Mouse (Mus musculus): ENCODE data around the gene Cep162. TPM values are rescaled to one million over a fixed set of nuclear protein-coding genes. Genes with fewer than 3 reads are reported as not detected.
A peak's percentile ranks its signal among the peaks of the same experiment; 100 is the strongest.

Gene Cep162
- total RNA-seq (2014; rRNA removed) (6.7 and 8.9 TPM in 2 replicates), polyA plus RNA-seq (2015; fragmentation: Nextera tagmentation; extraction: Ambion mirVana) (1.8 and 3.4 TPM in 2 replicates)

DNA sequence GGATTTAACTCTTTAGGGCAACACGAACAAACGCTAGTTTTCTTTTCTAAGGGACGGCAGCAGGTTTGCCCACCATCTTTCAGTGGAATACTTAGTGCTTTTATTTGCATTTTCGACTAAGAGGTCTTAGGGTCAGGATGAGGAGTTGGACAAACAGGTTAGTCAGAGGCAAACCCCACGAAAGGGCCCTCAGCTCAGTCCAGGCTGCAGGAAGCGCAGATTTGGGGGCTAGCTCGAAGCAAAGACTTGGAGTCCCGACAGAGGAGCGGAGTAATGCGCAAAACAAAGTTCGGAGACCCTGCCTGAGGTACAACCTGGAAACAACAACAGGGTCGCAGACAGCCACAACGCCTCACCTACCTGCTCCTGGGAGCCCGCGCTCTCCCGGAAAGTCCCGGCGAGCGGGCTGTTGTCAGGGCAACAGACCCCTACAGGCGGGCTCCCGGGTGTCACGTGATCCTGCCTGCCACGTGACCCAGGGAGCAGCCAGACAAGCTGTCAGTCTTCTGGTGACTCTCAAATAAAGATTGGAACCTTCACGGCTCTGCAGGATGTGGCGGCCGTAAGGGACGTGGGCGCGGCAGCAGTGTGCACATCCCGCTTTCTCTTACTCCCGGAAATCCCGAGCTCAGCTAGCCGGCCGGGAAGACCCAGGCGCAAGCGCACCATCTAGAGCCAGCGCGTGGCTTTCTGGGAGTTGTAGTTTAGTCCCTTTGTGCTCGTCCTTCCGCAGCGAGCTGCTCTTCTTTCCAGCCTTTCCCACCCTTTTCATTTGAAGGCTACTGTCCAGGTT is at the start of gene Cep162:
Gene Cep162 (minus strand): TSS at position 634 of the 793 bp plus-strand sequence.
- Histone ChIP-seq H3K4me1 (ENCODE audit: insufficient read depth) (no peaks in the 10 kb centered on the region; the same call in 1 of the 2 replicates), H3K36me3 (ENCODE audit: insufficient read depth) (no peaks in the 10 kb centered on the region), H3K27ac (ENCODE audit: low read depth, low read length) (peak within 1 kb of the TSS; percentile 89), H3K4me2 (ENCODE audit: low read depth) (peak within 1 kb of the TSS; percentile 74), H3K9ac (peak within 1 kb of the TSS; percentile 60), H3K4me3 (ENCODE audit: low read depth, low read length) (peak within 1 kb of the TSS; percentile 71), H3K27me3 (ENCODE audit: insufficient read depth, low read length) (no peaks in the 10 kb centered on the region), H3K9me3 (ENCODE audit: low read length) (no peaks in the 10 kb centered on the region)
- DNase-seq (peak; percentile 96), ATAC-seq (peak; percentile 98)
- no peak; the same call in 1 of the 2 replicates for TF ChIP-seq CTCF (IDR thresholded peaks at IDR 0.05; ENCODE audit: low read depth)
- under 1% methylated on average over 41 of the region's 41 CpGs for WGBS

- ATAC-seq = no peak
- Histone ChIP-seq H3K4me3 (ENCODE audit: low read depth, low read length) (no peak overlapping the region), H3K4me1 (ENCODE audit: insufficient read depth) (no peaks in the 10 kb centered on the region), H3K9me3 (ENCODE audit: low read length) (no peaks in the 10 kb centered on the region), H3K27ac (ENCODE audit: low read depth, low read length) (no peak overlapping the region), H3K36me3 (ENCODE audit: insufficient read depth) (no peaks in the 10 kb centered on the region), H3K9ac (no peak overlapping the region), H3K4me2 (ENCODE audit: low read depth) (no peak overlapping the region), H3K27me3 (ENCODE audit: insufficient read depth, low read length) (no peaks in the 10 kb centered on the region)
- TF ChIP-seq CTCF (IDR thresholded peaks at IDR 0.05; ENCODE audit: low read depth) = no peak
- no peak for DNase-seq
Measured at GRCm38 (mm10) chr9:87303196-87303595, 47.9 kb upstream of the Cep162 start.

DNA sequence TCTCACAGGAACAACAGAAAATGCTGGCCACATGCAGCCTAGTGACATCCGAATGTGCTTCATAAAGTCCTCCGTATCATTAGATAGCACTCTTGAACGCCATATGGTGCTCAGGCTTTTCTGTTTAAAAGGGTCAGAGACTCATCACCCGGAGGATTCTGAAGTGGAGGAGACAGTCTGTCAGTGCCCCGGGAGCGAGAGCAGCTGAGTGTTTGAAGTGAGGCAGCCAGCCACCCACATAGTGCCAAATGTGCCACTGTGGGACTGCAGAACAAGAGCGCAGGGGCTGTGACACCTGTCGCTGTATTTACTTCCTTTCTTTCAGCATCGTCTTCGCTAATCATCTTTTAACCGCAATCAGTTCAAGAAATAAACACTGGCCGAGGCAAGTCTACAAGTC is 43.6 kb upstream of the Cep162 start:
- DNase-seq (no peak), ATAC-seq (no peak)
- H3K4me3 ChIP-seq (ENCODE audit: low read depth, low read length) = no peak overlapping the region
- no peaks in the 10 kb centered on the region for H3K9me3 ChIP-seq (ENCODE audit: low read length)
- H3K27ac ChIP-seq (ENCODE audit: low read depth, low read length) = no peak overlapping the region
- no peak for TF ChIP-seq CTCF (IDR thresholded peaks at IDR 0.05; ENCODE audit: low read depth)
- H3K27me3 ChIP-seq (ENCODE audit: insufficient read depth, low read length) = no peaks in the 10 kb centered on the region
- H3K4me1 ChIP-seq (ENCODE audit: insufficient read depth) = no peaks in the 10 kb centered on the region
- no peaks in the 10 kb centered on the region for H3K36me3 ChIP-seq (ENCODE audit: insufficient read depth)
- no peak overlapping the region for H3K4me2 ChIP-seq (ENCODE audit: low read depth)
- WGBS = 64% methylated on average over 12 of the region's 12 CpGs
- H3K9ac ChIP-seq = no peak overlapping the region

GRCm38 (mm10) chr9:87297522-87297921 is 42.2 kb upstream of the Cep162 start:
- Histone ChIP-seq H3K36me3 (ENCODE audit: insufficient read depth) (no peaks in the 10 kb centered on the region), H3K4me1 (ENCODE audit: insufficient read depth) (no peaks in the 10 kb centered on the region), H3K9ac (no peak overlapping the region), H3K4me3 (ENCODE audit: low read depth, low read length) (no peak overlapping the region), H3K27me3 (ENCODE audit: insufficient read depth, low read length) (no peaks in the 10 kb centered on the region), H3K4me2 (ENCODE audit: low read depth) (no peak overlapping the region), H3K9me3 (ENCODE audit: low read length) (no peaks in the 10 kb centered on the region), H3K27ac (ENCODE audit: low read depth, low read length) (no peak overlapping the region)
- WGBS = 73% methylated on average over 1 of the region's 1 CpGs
- DNase-seq (no peak), ATAC-seq (no peak)
- TF ChIP-seq CTCF (IDR thresholded peaks at IDR 0.05; ENCODE audit: low read depth) = no peak

DNA sequence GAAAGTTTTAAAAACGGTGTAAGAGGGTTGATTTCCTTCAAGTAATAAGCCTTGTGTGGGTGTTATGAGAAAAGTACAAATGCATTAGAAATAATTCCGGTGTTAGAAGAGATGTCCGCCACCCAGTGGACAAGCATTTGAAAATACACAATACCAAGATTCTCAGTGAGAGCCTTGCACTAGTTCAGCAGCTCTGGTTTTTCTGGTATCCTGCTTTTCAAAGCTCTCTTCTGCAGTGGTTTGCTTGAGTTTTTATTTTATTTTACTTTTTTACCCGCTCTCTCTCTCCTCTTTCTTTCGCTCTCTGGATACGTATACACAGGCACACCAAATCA is 327 bp upstream of the Cep162 start:
- WGBS = 19% methylated on average over 6 of the region's 6 CpGs
- H3K36me3 ChIP-seq (ENCODE audit: insufficient read depth) = no peaks in the 10 kb centered on the region
- H3K4me2 ChIP-seq (ENCODE audit: low read depth) = peak overlapping the region; percentile 74

GRCm38 (mm10) chr9:87248118-87248517 is 7.2 kb downstream of the Cep162 start:
- peak; percentile 37 for DNase-seq
- no peaks in the 10 kb centered on the region for H3K4me1 ChIP-seq (ENCODE audit: insufficient read depth)
- TF ChIP-seq CTCF (IDR thresholded peaks at IDR 0.05; ENCODE audit: low read depth) = peak; percentile 66
- H3K27me3 ChIP-seq (ENCODE audit: insufficient read depth, low read length) = no peaks in the 10 kb centered on the region
- H3K9me3 ChIP-seq (ENCODE audit: low read length) = no peaks in the 10 kb centered on the region
- H3K9ac ChIP-seq = no peak overlapping the region
- peak; percentile 77 for ATAC-seq
- H3K27ac ChIP-seq (ENCODE audit: low read depth, low read length) = no peak overlapping the region
- H3K4me2 ChIP-seq (ENCODE audit: low read depth) = no peak overlapping the region
- peaks cover 28% of the 10 kb centered on the region for H3K36me3 ChIP-seq (ENCODE audit: insufficient read depth)
- no peak overlapping the region for H3K4me3 ChIP-seq (ENCODE audit: low read depth, low read length)
- WGBS = 44% methylated on average over 3 of the region's 3 CpGs

More for the DNA sequence above, 327 bp upstream of the Cep162 start:
- Histone ChIP-seq H3K4me1 (ENCODE audit: insufficient read depth) (no peaks in the 10 kb centered on the region; the same call in 1 of the 2 replicates), H3K27me3 (ENCODE audit: insufficient read depth, low read length) (no peaks in the 10 kb centered on the region), H3K4me3 (ENCODE audit: low read depth, low read length) (peak overlapping the region; percentile 71), H3K27ac (ENCODE audit: low read depth, low read length) (peak overlapping the region; percentile 89), H3K9me3 (ENCODE audit: low read length) (no peaks in the 10 kb centered on the region), H3K9ac (peak overlapping the region; percentile 60)
- TF ChIP-seq CTCF (IDR thresholded peaks at IDR 0.05; ENCODE audit: low read depth) = peak; percentile 70
- ATAC-seq = peak; percentile 85
- no peak for DNase-seq

- ATAC-seq = no peak
Measured at GRCm38 (mm10) chr9:87247678-87248077, 7.7 kb downstream of the Cep162 start.

More at GRCm38 (mm10) chr9:87247678-87248077, 7.7 kb downstream of the Cep162 start:
- Histone ChIP-seq H3K4me1 (ENCODE audit: insufficient read depth) (no peaks in the 10 kb centered on the region), H3K4me2 (ENCODE audit: low read depth) (no peak overlapping the region), H3K4me3 (ENCODE audit: low read depth, low read length) (no peak overlapping the region), H3K27me3 (ENCODE audit: insufficient read depth, low read length) (no peaks in the 10 kb centered on the region), H3K27ac (ENCODE audit: low read depth, low read length) (no peak overlapping the region), H3K9ac (no peak overlapping the region), H3K9me3 (ENCODE audit: low read length) (no peaks in the 10 kb centered on the region), H3K36me3 (ENCODE audit: insufficient read depth) (peaks cover 30% of the 10 kb centered on the region)
- no peak for TF ChIP-seq CTCF (IDR thresholded peaks at IDR 0.05; ENCODE audit: low read depth)
- no peak for DNase-seq
- WGBS = 84% methylated on average over 1 of the region's 1 CpGs
